Mouse (Mus musculus) gastrocnemius, postnatal 25 days (tissue): ENCODE data around the gene Morc3. TPM values are rescaled to one million over a fixed set of nuclear protein-coding genes. Genes with fewer than 3 reads are reported as not detected.
A peak's percentile ranks its signal among the peaks of the same experiment; 100 is the strongest.

Source experiments
- DNase-seq: peaks from one replicate; pipeline ENCODE4 v3.0.0; 2022
- long read RNA-seq, 2 experiments: library from polyadenylated mRNA; stranded (forward); transcript quantifications; one replicate each; pipeline ENCODE4 v2.0.0; 2021
- total RNA-seq, 2 experiments: library from RNA; stranded (reverse); gene quantifications; 1 replicate in 1 of 2; 2 replicates in 1 of 2; pipeline ENCODE4 v1.2.3; 2021

The Morc3 gene
- 10 to 100 TPM; 11.4 to 13.9 TPM for total RNA-seq
- long read RNA-seq, experiment 1, partial matches to known transcripts, result 2 of 9 reads
- long read RNA-seq, experiment 1, other reads (novel, unspliced or antisense), result 7 of 9 reads
- long read RNA-seq, experiment 2, full-length matches to known transcripts, result 2 of 4 reads
- long read RNA-seq, experiment 2, partial matches to known transcripts, result 0 of 4 reads
- long read RNA-seq, experiment 2, other reads (novel, unspliced or antisense), result 2 of 4 reads

DNA sequence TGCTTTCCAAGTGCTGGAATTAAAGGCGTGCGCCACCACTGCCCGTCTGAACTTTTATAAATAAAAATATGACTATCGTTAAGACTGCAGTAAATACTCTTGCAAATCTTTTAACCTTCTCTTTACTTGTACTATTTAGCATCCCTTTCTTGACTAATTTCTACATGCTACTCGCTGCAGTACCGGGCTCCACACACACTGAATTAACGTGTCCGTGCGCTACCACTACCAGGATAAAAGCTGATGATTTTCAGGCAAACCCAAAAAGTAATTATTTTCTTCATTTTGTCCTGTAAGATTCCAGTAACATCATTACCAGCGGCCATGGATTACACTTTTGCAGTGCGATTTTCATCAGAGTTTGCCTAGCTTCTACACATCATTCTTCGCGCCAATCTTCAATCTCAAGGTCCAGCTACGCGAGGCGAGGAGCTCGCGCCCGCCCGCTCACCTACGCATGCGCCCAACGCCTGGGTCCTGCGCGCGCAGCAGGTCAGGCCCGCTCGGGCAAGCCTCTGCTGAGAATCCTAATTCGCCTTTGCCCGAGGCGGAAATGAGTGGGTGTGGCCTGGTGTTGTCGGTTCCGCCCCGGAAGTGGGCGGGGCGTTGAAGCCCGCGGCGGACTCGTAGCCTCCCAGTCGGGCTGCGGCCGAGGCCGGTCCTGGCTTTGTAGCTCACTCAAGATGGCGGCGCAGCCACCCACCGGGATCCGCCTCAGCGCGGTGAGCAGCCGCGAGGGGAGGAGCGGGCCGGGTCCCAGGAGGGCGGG, at the start of gene Morc3:
TSS of gene Morc3 (plus strand) at position 495 of the 769 bp plus-strand sequence.
- DNase-seq, result peak; percentile 100

DNA sequence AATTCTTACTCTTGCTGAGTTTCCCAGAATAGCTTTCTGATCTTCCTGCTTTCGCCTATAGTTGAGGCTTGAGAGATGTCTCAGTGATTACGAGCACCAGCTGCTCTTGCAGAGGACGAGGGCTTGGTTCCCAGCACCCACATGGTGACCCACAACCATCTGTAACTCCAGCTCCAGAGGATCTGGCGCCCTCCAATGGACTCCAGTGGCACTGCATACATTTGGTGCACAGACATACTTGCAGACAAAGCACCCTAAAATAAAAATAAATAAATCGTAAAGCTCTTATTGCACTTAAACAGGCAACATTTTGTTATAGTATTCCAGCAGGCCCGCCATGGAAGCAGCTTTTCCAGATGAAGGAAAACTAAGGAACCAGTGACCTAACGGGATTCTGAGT, 47.7 kb upstream of the Morc3 start:
- DNase-seq, result no peak

DNA sequence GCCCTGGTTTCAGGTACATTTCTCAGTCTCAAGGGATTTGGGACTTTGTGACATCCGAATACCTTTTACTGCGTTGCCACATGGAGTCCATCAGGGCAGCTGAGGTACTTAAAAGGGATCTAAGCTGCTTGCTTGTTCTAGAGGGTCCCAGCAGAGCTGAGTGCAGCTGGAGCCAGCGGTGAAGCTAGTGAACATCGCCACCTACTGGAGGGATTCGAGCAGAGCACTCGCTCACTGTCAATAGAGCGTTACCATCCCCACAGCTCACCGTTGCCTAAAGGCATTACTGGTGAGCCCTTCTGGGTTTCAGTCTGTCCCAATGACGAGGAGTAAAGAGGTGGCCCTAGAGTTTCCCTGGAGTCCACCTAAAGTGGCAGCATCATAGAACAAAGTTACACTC, 46.1 kb upstream of the Morc3 start:
- no peak for DNase-seq

DNA sequence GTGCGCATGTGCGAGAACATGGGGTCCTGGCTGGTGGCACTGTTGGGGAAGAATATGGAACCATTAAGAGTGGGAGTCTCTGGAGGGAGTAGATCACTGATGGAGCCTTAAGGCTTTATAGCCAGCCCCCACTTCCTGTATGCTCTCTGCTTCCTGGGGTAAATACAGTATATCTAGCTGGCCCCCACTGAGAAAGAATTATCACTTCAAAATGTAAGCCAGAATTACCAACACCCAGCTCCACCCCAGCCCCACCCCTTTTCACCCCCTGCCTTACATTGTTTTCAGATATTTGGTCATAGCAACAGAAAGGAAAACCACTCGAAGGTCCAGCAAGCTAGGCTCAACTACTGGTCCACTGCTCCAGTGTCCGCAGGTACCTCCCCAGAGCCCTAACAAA, 43.5 kb upstream of the Morc3 start:
- no peak for DNase-seq

DNA sequence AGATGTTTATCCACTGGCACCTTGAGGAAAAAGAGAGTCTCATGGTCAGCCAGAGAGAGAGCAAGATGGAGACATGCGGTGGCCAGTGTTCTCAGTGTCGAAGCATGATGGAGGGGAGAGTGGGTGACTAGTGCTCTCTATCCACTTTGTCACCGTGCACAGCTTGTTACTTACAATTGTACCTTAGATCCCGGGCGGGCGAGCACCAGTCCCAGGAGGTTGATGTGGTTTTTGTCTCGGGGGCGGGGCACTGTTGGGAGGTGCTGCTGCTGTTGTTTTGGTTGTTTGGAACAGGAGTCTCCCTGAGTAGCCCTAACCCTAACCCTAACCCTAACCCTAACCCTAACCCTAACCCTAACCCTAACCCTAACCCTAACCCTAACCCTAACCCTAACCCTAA, 43.0 kb upstream of the Morc3 start:
- DNase-seq, result no peak

DNA sequence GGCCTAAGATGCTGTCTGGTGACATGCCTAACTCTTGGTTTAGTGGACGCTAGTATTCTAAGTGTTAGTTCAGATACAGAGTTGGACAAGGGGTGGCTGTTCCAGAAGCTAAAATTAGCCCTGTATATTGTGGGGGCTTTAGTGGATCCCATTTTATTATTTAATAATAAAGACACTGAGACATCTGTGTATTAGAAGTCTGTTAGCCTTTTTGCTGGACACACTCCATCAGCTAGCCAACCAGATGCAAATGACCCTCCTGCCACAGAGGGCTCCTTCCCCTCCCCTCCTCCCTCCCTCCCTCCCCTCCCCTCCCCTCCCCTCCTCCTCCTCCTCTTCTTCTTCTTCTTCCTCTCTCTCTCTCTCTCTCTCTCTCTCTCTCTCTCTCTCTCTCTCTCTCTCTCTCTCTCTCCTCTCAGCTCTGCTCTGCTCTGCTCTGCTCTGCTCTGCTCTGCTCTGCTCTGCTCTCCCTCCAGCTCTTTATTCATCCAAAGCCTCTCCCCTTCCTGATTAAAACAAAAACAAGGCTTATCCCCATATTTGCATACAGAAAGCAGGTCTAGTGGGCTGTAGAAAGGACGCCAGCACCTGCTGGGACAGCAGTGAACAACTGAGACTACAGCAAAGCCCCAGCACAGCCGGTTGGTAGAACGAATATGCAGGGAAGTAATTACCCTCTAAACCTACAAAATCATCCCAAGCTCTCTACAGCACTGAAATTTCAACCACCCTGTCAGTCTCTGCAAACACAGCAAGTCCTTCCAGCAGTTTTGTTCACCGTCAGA, 41.8 kb upstream of the Morc3 start:
- DNase-seq, result no peak

DNA sequence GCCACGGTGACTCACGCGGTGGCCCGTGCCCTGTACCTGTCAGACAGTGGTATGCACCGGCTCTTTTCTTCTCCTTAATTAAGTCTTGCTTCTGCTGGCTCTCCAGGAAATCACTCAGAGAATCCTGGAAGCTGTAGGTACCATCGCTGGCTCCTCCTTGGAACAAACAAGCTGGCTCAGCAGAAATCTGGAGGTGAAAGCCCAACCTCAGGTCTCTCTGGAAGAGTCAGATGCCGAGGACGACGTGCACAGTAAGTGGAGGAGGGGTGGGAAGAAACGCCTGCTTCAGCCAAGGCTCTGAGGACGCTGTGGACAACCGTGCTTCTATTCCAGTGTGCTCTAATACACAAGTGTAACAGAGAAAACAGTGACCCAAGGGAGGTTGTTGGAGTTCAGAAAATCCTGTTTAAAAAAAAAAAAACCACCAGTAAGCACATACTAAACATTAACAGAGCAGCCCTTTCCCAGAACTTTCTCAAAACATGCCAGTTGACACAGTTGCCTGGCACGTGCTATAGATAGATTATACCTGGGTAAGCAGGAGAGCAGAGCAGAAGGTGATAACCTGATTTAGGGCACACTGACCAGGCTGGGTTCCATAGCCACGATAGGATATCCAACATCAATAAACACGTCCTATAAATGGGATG, 38.8 kb upstream of the Morc3 start:
- DNase-seq, result no peak

DNA sequence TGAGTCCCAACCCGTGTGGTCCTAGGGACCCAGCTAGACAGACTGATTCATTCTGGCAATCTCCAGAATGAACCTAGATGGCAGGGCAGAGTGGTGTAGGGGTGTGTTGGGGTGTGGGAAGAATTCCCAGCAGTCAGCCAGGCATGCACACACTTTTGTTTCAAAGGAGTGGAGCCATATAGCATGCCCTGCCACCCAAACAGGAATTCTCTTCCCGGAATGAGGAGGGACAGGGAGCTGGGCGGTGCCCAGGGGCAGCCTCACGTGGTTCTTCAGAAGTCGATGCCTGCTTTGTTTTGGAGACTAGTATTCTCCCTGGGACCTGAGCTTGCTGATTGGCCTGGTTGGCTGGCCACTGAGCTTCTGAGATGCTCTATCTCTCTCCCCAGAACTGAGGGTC, 37.1 kb upstream of the Morc3 start:
- DNase-seq, result no peak

DNA sequence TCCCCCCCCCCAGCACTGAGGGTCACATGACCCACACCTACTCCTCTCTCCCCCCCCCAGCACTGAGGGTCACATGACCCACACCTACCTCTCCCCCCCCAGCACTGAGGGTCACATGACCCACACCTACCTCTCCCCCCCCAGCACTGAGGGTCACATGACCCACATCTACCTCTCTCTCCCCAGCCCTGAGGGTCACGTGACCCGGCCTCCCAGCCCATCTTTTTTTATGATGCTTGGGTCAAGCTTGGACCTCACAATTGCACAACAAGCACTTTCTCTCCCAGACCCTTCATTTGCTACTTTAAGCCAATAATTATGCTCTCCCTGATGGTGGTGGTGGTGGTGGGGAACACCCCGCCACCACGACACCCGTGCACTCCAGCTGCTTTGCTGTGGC, 36.5 kb upstream of the Morc3 start:
- DNase-seq, result no peak

DNA sequence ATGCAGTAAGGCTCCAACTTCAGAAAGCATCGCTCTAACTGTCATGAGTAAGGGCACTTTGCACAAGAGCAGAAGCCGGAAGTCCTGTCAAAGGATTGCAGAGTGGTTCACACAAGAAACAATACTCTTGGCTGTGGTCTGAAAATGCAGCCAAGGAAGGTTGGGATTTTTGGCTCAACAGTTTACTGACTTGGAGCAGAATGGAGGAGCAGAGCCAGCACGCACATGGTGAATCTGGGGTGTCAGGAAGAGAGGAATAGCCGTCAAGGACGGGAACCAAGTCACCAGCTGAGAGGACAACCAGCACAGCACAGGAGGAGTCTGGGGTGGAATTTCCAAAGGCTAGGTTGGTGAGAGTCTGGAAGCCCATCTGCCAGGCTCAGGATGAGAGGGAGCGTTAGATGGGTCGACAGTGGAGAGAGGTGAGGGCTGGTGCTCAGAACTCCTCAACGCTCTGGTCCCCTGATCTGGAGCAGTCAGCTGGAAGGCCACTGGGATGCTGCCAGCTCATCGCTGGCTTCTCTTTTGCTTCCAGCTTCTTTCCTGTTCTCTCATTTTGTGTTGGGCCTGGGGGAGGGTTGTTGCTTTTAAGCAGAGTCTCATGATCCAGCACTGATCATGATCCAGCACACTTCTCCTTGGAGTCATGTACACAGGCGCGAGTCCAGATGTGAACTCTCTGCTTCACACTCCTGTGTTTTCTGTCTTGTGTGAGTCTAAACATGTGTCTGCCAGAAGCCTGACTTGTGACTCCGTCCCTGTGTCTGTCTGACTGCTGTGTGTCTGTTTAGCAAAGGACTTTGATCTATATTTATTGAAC, 34.7 kb upstream of the Morc3 start:
- DNase-seq, result no peak

DNA sequence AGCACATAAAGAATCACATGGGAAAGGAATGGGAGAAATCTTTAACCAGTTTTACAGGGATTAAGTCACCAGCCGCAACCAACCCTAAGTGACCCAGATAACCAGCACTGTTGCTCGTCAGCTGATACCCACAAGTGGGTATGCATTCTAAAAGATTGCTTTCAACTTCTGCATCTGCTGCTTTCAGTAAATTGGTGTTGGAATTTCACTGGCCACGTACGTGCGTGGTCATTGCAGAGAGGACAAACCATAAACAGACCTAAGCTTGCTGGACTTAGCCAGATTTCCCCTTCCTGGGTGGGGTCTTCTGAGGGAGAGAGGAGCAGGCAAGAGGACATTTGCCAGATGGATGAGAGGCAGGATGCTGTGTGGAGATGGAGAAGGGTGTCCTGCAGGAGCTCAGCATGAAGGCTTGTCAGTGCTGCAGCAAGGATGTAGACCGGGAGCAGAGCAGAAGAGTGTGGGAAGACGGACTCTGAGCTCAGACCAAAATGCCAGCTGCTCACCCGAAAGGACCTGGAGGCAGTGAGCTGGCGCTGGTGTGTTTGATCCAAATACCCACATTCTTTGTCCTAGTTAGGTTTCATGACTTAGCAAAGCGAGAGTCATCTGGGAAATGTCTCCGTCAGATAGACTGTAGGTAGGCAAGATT, 34.0 kb upstream of the Morc3 start:
- DNase-seq, result no peak

DNA sequence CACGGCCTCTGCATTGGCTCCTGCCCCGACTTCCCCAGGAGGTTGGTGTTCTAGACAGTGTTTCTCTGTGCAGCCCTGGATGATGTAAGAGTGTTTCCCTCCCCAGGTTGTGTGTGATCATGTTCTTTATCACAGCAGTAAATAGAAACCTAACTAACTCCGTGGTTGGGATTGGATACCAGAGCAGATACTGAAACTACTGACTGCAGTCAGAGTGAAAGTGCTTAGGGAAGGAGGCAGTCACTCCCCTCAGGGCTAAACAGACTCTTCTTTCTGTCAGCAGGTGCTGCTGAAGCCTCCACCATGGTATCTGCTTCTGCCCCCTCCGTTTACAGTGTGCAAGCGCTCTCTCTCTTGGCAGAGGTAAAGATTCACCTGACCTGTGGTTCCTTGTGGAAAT, 33.3 kb upstream of the Morc3 start:
- no peak for DNase-seq

DNA sequence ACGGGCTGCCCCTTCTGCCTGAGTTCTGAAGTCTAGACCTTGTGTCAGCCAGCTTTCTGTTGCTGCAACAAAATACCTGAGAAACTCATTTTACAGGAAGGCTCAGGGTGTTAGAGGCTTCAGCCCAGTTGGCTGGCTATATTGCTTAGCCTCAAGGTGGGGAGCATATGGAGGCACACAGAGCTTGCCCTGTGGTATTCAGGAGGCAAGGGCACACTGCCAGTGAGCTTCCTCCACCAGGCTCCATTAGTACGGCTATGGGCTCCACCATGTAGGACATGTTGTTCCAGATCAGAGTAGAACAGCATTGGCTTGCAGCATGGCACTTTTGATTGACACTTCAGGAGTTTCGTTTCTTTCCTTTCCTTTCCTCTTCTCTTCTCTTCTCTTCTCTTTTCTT, 32.9 kb upstream of the Morc3 start:
- DNase-seq, result no peak

DNA sequence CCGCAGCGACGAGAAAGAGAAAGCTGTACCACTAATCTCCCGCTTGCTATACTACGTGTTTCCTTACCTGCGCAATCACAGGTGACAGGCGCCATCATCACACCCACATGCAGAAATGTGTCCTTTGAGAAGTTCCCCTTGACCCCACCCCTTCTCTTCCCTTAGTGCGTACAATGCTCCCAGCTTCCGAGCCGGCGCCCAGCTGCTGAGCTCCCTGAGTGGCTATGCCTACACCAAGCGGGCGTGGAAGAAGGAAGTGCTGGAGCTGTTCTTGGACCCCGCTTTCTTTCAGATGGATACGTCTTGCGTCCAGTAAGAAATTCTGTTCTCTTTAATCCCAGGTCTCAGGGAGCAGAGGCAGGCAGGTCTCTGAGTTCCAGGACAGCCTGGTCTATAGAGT, 32.0 kb upstream of the Morc3 start:
- no peak for DNase-seq

DNA sequence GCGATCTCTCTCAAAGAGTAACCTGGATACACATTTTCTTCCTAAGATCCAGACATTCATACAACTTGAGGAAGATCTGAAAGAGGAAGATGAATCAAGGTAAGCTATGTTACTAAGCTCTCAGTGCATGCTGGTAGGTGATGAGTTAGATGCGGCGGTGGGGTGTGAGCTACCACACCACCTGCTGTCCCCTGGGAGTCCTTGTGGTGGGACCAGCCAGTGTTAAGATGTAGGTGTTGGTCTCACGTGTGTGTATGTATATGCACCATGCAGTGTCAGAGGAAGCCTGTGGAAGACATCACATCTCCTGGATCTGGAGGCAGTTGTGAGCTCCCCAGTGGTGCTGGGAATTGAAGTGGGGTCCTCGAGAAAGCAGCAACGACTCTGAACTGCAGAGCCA, 24.8 kb upstream of the Morc3 start:
- no peak for DNase-seq

DNA sequence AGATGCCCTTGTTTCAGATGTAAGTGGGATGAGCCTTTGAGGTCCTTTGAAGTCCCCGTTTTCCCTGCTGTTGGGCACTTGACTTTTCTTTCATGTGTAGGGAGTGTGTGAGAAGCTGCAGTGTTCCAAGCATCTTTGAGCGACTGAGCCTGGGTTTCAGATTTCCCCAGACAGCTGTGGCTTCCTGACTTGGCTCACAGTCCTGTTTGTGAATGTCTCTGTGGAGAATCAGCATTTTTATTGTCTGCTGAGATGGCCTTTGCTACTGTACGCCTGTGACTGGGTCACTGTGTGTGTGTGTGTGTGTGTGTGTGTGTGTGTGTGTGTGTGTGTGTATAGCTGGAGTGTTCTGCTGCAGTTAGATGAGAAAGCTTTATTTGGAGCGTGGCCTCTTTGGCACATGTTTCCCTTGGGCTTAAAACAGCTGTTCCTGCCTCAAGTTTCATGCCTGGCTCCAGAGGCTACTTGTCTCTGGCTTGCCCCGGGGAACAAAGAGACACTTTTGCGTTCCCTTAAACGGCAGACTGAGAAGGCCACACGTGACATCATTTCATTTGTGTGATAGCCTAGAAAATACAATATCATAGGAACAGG, 23.9 kb upstream of the Morc3 start:
- peak; percentile 73 for DNase-seq

DNA sequence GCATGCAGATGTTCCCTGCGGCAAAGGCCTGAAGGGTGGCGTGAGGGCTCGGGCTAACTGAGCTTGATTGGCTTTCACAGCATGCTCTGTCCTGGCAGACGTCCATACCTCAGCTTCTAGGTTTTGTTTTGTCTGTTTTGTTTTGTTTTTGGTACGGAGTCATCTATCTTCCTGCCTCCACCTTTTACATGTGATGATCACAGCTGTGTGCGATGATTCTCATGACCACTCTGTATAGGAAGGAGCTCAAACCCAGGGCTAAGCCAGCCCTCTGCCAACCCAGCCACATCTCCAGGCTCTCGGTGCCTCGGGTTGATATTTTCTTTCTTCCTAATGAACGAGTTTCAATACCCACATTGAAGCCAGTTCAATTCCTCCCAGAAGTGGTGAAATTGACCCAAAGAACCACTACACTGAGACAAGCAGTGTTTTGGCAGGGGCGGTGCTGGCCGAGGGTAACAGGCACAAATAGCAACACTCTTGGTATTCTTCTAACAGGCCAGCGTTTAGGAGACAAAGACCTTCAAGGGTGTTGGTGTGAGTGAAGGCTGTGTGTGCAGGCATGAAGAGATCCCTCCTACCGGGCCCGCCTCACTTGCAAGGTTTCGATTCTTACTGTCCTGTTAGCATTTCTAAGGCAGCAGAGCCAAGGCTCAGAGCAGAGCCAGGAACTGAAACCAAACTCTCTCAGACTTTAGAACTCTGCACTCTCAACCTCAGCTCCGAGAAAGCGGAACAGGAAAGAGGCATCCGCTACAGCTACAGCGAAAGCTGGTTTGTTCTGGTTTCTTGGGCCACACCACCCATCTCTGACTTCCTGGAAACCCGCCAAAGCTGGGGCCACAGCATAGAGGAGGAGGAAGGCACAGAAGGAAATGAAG, 15.8 kb upstream of the Morc3 start:
- DNase-seq, result peak; percentile 76

DNA sequence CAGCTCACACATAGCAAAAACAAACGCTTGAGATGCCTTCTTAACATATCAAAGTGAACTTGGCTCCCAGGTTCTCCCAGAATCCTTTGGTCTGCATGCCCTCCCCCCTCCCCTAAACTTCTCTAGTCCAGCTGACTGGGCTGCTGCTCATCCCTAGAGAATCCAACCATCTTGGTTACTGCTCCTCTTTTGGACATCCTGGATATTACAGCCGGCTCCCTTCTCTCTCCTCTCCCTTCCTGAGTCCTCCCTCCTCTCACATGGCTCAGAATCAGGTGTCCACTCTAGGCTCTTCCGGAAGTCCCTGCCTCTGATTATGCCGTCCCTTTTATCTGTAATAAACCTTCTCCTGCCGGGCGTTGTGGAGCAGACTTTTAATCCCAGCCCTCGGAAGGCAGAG, 15.1 kb upstream of the Morc3 start:
- DNase-seq, result no peak

DNA sequence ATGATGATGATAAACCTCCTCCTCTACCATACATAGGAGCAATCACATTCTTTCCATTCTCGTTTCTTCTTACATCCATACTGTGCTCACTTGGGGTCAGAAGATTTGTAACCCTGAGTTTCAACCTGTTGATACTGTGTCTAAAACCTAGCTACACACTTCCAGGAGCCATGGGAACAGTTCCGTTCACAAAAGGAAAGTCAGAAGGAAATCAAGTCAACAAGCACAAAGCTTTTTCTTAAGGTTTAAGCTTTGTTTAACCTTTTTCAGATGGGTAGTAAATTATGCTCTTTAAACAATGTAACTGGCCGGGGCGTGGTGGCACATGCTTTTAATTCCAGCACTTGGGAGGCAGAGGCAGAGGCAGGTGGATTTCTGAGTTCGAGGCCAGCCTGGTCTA, 14.6 kb upstream of the Morc3 start:
- no peak for DNase-seq
